In genomic region chr9:69296418-69296817, GRCm38 (mm10) we compare ENCODE assay signal across 9 mouse cellular contexts.
DNase-seq lines count a peak whose midpoint lies in the region; ATAC-seq lines count a peak whose summit lies in the region.
"Had no signal": no experiment of that assay in that cellular context is flagged by ENCODE, and none has a peak within 500 bp of the region (broad histone marks: within the 10 kb centered on the region; RNA-seq: fewer than 3 reads in every experiment).

No protein-coding gene starts in this region.

- no peaks in the 10 kb centered on the region for H3K9me3 ChIP-seq in heart, embryonic 12.5 days (replicated peaks)
- no peaks in the 10 kb centered on the region for H3K9me3 ChIP-seq in neural tube, embryonic 11.5 days (ENCODE audit: control insufficient read depth, low read length)
- no peaks in the 10 kb centered on the region for H3K9me3 ChIP-seq in intestine, embryonic 16.5 days (ENCODE audit: control insufficient read depth, low read length)

- H3K36me3 ChIP-seq in heart, embryonic 12.5 days: no peaks in the 10 kb centered on the region
- no peaks in the 10 kb centered on the region for H3K36me3 ChIP-seq in neural tube, embryonic 11.5 days (ENCODE audit: control insufficient read depth, insufficient read depth, low read length)
- H3K36me3 ChIP-seq in intestine, embryonic 16.5 days (ENCODE audit: control insufficient read depth, insufficient read depth, low read length): no peaks in the 10 kb centered on the region

- H3K9ac ChIP-seq in heart, embryonic 12.5 days: no peak overlapping the region
- H3K9ac ChIP-seq in neural tube, embryonic 11.5 days (ENCODE audit: low read length): no peak overlapping the region
- H3K9ac ChIP-seq in intestine, embryonic 16.5 days (ENCODE audit: low read depth, low read length): no peak overlapping the region

- 16% methylated on average over 2 of the region's 2 CpGs for WGBS in heart, embryonic 12.5 days
- WGBS in neural tube, embryonic 11.5 days: 23% methylated on average over 2 of the region's 2 CpGs
- 15% methylated on average over 2 of the region's 2 CpGs for WGBS in intestine, embryonic 16.5 days

- peaks cover 17% of the 10 kb centered on the region for H3K4me1 ChIP-seq in heart, embryonic 12.5 days (replicated peaks)
- H3K4me1 ChIP-seq in neural tube, embryonic 11.5 days (ENCODE audit: control insufficient read depth, insufficient read depth, low read length): peaks cover 1% of the 10 kb centered on the region; the same call in 1 of the 2 replicates
- H3K4me1 ChIP-seq in intestine, embryonic 16.5 days (ENCODE audit: control insufficient read depth, insufficient read depth, low read length): peaks cover 4% of the 10 kb centered on the region; the same call in 1 of the 2 replicates

- ATAC-seq in heart, embryonic 12.5 days (ENCODE audit: insufficient number of reproducible peaks, low FRiP score): no peak
- no peak for ATAC-seq in neural tube, embryonic 11.5 days (ENCODE audit: insufficient read depth, low FRiP score, low TSS enrichment)
- ATAC-seq in intestine, embryonic 16.5 days: no peak

- H3K27me3 ChIP-seq in heart, embryonic 12.5 days (replicated peaks): peaks cover 13% of the 10 kb centered on the region
- H3K27me3 ChIP-seq in neural tube, embryonic 11.5 days (ENCODE audit: control insufficient read depth, insufficient read depth, low read length): peaks cover 7% of the 10 kb centered on the region
- H3K27me3 ChIP-seq in intestine, embryonic 16.5 days (replicated peaks; ENCODE audit: control insufficient read depth, insufficient read depth, low read length): peaks cover 2% of the 10 kb centered on the region; the same call in 1 of the 2 replicates

- peak; percentile 92 for DNase-seq in heart, adult 11 months
- DNase-seq in 416B (ENCODE audit: low read depth): peak; percentile 21
- peak; percentile 84 for DNase-seq in adrenal gland, postnatal 14 days
- DNase-seq in gastrocnemius, adult 18-20 months (ENCODE audit: low spot score): peak; percentile 88
- DNase-seq in layer of hippocampus, adult 9-10 months (ENCODE audit: low spot score): peak; percentile 66
- DNase-seq in neural tube, embryonic 11.5 days (ENCODE audit: low spot score): peak; percentile 53

- H3K4me3 ChIP-seq in heart, embryonic 12.5 days: no peak overlapping the region
- H3K4me3 ChIP-seq in neural tube, embryonic 11.5 days (ENCODE audit: low read depth, low read length): no peak overlapping the region
- H3K4me3 ChIP-seq in intestine, embryonic 16.5 days (ENCODE audit: low read length): no peak overlapping the region

- no peak overlapping the region for H3K4me2 ChIP-seq in heart, embryonic 12.5 days
- H3K4me2 ChIP-seq in neural tube, embryonic 11.5 days (ENCODE audit: low read depth): no peak overlapping the region
- no peak overlapping the region for H3K4me2 ChIP-seq in intestine, embryonic 16.5 days (ENCODE audit: low read depth, low read length)

- no peak overlapping the region for H3K27ac ChIP-seq in heart, embryonic 12.5 days (ENCODE audit: poor library complexity, severe bottlenecking)
- H3K27ac ChIP-seq in neural tube, embryonic 11.5 days (ENCODE audit: low read depth, low read length): no peak overlapping the region
- H3K27ac ChIP-seq in intestine, embryonic 16.5 days (ENCODE audit: low read length): no peak overlapping the region
- H3K27ac ChIP-seq: macrophage had no signal

Comparison
In these comparisons a context has a peak if more than half of its experiments do, and no peak if none do; other contexts are left out.
1. DNase-seq: peak in every context shown above with its lines; median percentile 92 in heart, adult 11 months; 88 in gastrocnemius, adult 18-20 months; 84 in adrenal gland, postnatal 14 days; 66 in layer of hippocampus, adult 9-10 months; 53 in neural tube, embryonic 11.5 days; 21 in 416B.